Mouse (Mus musculus) erythroblast, embryonic 14.5 days (primary cell): ENCODE results near the gene Iars.

ENCODE experiments used
- GATA1 ChIP-seq: IDR thresholded peaks from 2 replicates; pipeline ENCODE4 v1.6.1; 2012; ENCODE audit warnings: low read length, inconsistent platforms, mixed read lengths
- TAL1 ChIP-seq: IDR thresholded peaks from 3 replicates; pipeline ENCODE4 v1.6.1; 2012; ENCODE audit warnings: low read length, inconsistent platforms, mixed read lengths

DNA sequence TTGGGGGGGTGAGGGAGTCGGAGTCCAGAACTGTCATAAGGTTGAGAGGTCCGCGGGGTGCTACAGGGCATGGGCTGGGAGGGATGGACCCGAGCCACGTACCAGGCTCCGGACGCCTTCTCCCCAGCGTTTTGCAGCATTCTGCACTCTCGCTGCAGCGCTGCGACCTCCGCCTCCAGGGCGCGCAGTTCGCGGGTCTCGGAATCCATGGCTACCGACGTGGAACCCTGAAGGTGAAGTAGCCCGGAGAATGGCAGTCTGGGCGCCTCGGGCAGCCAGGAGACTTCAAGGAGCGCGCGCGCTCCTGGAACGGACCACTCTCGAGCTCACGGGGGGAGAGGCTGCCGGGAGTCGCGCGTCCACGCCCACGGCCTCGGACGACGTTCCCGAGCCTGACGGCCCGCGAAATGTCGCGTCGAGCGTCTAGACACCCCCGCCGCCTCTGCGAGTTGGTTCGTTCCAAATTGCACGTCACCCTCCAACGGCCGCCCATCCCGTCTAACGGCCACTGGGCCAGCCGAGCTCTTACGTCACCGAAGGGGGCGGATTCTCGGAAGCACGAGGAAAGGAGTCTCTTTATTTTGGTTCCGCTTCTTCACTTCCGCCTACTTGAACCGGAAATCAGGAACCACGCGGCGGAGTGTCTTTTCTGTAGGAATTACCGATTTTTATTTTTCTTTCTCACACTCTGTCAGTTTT lies 29.3 kb upstream of the Iars start, which contains the start of the genes Cenpp and Nol8:
- no peak for TF ChIP-seq GATA1
- no peak for TF ChIP-seq TAL1
